Comparison of ENCODE assay signal across 8 mouse cellular contexts in genomic region chr12:117107143-117107616, GRCm38 (mm10).
A peak's percentile ranks its signal among the peaks of the same experiment; 100 is the strongest.
DNase-seq lines count a peak whose midpoint lies in the region; ATAC-seq and TF ChIP-seq lines count a peak whose summit lies in the region.

No protein-coding gene starts in this region.

- TF ChIP-seq POLR2A in heart, adult 2 months (IDR thresholded peaks at IDR 0.05; ENCODE audit: insufficient read depth, low read depth, low read length), result no peak

- H3K27ac ChIP-seq in heart, embryonic 14.5 days (replicated peaks in 1 of 2; ENCODE audit: control insufficient read depth in 1 of 2, insufficient read depth in 1 of 2, low read depth in 2 of 2, low read length in 2 of 2), result no peak overlapping the region
- H3K27ac ChIP-seq in heart, adult 2 months, result no peak overlapping the region

- ATAC-seq in heart, embryonic 14.5 days (ENCODE audit: insufficient number of reproducible peaks, insufficient read depth, low FRiP score, low read depth), result no peak
- no peak for ATAC-seq in erythroblast, adult 5-6 weeks (replicated peaks; ENCODE audit: low FRiP score, poor library complexity, severe bottlenecking)
- ATAC-seq in megakaryocyte-erythroid progenitor cell, adult 5-6 weeks (replicated peaks; ENCODE audit: low FRiP score, low TSS enrichment, poor library complexity, severe bottlenecking), result no peak

- WGBS in heart, embryonic 14.5 days, result 40% methylated on average over 16 of the region's 16 CpGs
- 48% methylated on average over 16 of the region's 16 CpGs for whole genome bisulfite sequencing in heart, adult 2 months

- TF ChIP-seq EP300 in heart, adult 2 months (IDR thresholded peaks at IDR 0.05; ENCODE audit: insufficient read depth, low read depth, low read length), result no peak

- intact Hi-C loops in heart, adult 2 months (cut with DNase I), result no loop called here
- intact Hi-C loops in left cerebral cortex, postnatal 4 days (cut with DNase I), result no loop called here

- H3K4me2 ChIP-seq in heart, embryonic 14.5 days (ENCODE audit: low read length), result peak overlapping the region; percentile 7; the same call in 1 of the 2 replicates

- H3K9ac ChIP-seq in heart, embryonic 14.5 days (ENCODE audit: low read length), result no peak overlapping the region
- no peak overlapping the region for H3K9ac ChIP-seq in heart, adult 2 months (ENCODE audit: low read depth, low read length)

- no peak for TF ChIP-seq CTCF in heart, adult 2 months (IDR thresholded peaks at IDR 0.05)

- peaks cover 2% of the 10 kb centered on the region; the same call in 1 of the 2 replicates for H3K27me3 ChIP-seq in heart, embryonic 14.5 days (ENCODE audit: control insufficient read depth, insufficient read depth, low read length)
- H3K27me3 ChIP-seq in heart, adult 2 months (ENCODE audit: control insufficient read depth, insufficient read depth, low read length), result no peaks in the 10 kb centered on the region

- no peak overlapping the region for H3K4me3 ChIP-seq in heart, embryonic 14.5 days (ENCODE audit: control insufficient read depth in 1 of 2, insufficient read depth in 1 of 2, low read depth in 1 of 2, low read length in 2 of 2)
- H3K4me3 ChIP-seq in heart, adult 2 months, result no peak overlapping the region

- DNase-seq in heart, adult 2 months, result no peak
- DNase-seq in cerebellum, postnatal 14 days, result peak; percentile 53 to 60
- DNase-seq in frontal cortex, postnatal 36 days (ENCODE audit: low spot score in 2 of 2), result peak; percentile 40 to 52
- DNase-seq in left cerebral cortex, postnatal 4 days, result peak; percentile 72
- DNase-seq in neural tube, embryonic 10.5 days (ENCODE audit: extremely low spot score, low spot score), result peak; percentile 63

- H3K36me3 ChIP-seq in heart, embryonic 14.5 days (ENCODE audit: control insufficient read depth, insufficient read depth, low read length), result no peaks in the 10 kb centered on the region
- no peaks in the 10 kb centered on the region for H3K36me3 ChIP-seq in heart, adult 2 months (ENCODE audit: control insufficient read depth, insufficient read depth, low read length)

- peaks cover 0 to 5% of the 10 kb centered on the region in 2 experiments; a peak in 1 of 4 replicates for H3K4me1 ChIP-seq in heart, embryonic 14.5 days (ENCODE audit: control insufficient read depth in 2 of 2, insufficient read depth in 2 of 2, low read length in 2 of 2)
- H3K4me1 ChIP-seq in heart, adult 2 months (ENCODE audit: control insufficient read depth, insufficient read depth, low read length), result no peaks in the 10 kb centered on the region

- H3K79me2 ChIP-seq in heart, adult 2 months (replicated peaks; ENCODE audit: control insufficient read depth, insufficient read depth, low read length), result no peaks in the 10 kb centered on the region

- H3K9me3 ChIP-seq in heart, embryonic 14.5 days (ENCODE audit: control insufficient read depth, low read length), result no peaks in the 10 kb centered on the region

Comparison
In these comparisons a context has a peak if more than half of its experiments do, and no peak if none do; other contexts are left out.
1. DNase-seq: peak in cerebellum, postnatal 14 days (2 of 2), frontal cortex, postnatal 36 days (2 of 2), left cerebral cortex, postnatal 4 days (single experiment) and neural tube, embryonic 10.5 days (single experiment); none in heart, adult 2 months (0 of 2).